Mouse (Mus musculus) erythroblast, embryonic 14.5 days (primary cell): ENCODE results near the gene Tfap2b.

ENCODE experiments used
- GATA1 ChIP-seq: IDR thresholded peaks from 2 replicates; pipeline ENCODE4 v1.6.1; 2012; ENCODE audit warnings: low read length, inconsistent platforms, mixed read lengths
- TAL1 ChIP-seq: IDR thresholded peaks from 3 replicates; pipeline ENCODE4 v1.6.1; 2012; ENCODE audit warnings: low read length, inconsistent platforms, mixed read lengths

- TF ChIP-seq TAL1 = no peak
- TF ChIP-seq GATA1 = no peak
These were observed 11.8 kb downstream of the Tfap2b start for GRCm38 (mm10) chr1:19220564-19220963.
